Comparison of ENCODE assay signal across 24 mouse cellular contexts in genomic region chr3:20104318-20104717, GRCm38 (mm10). TPM values are rescaled to one million over a fixed set of nuclear protein-coding genes. Genes with fewer than 3 reads are reported as not detected.
DNase-seq lines count a peak whose midpoint lies in the region; ATAC-seq and TF ChIP-seq lines count a peak whose summit lies in the region.
"Had no signal": no experiment of that assay in that cellular context is flagged by ENCODE, and none has a peak within 500 bp of the region (broad histone marks: within the 10 kb centered on the region; RNA-seq: fewer than 3 reads in every experiment).

No protein-coding gene starts in this region.

- H3K9ac ChIP-seq in hindbrain, embryonic 12.5 days: no peak overlapping the region
- H3K9ac ChIP-seq: forebrain, embryonic 13.5 days; hindbrain, embryonic 13.5 days; kidney, embryonic 15.5 days; liver, embryonic 15.5 days; midbrain, embryonic 13.5 days; neural tube, embryonic 15.5 days had no signal

- no peak overlapping the region for H3K4me2 ChIP-seq in hindbrain, embryonic 12.5 days (replicated peaks)
- H3K4me2 ChIP-seq: forebrain, embryonic 13.5 days; hindbrain, embryonic 13.5 days; kidney, embryonic 15.5 days; liver, embryonic 15.5 days; midbrain, embryonic 13.5 days; neural tube, embryonic 15.5 days had no signal

- no peak for DNase-seq in spleen, adult 2 months (ENCODE audit: low read depth in 1 of 2, low spot score in 2 of 2)
- no peak for DNase-seq in spleen, postnatal 10 days (ENCODE audit: low spot score in 2 of 2)
- peak; percentile 37 for DNase-seq in T-cell, adult 2 months (ENCODE audit: low spot score)
- no peak for DNase-seq in right cerebral cortex, postnatal 4 days
- DNase-seq in ovary, postnatal 10 days (ENCODE audit: low spot score): no peak
- DNase-seq: adrenal gland, adult 2 months; cerebellum, adult 8-10 months; cerebellum, postnatal 25 days; gastrocnemius, postnatal 10 days; heart, postnatal 36 days; kidney, adult 11 months; kidney, postnatal 25 days; thymus, adult 18-20 months; thymus, postnatal 36 days had no signal

- TF ChIP-seq POLR2A in spleen, adult 2 months (IDR thresholded peaks at IDR 0.05; ENCODE audit: low read depth, low read length): no peak

- no peak overlapping the region; the same call in 1 of the 2 replicates for H3K4me3 ChIP-seq in spleen, adult 2 months (ENCODE audit: extremely low read depth, insufficient read depth, insufficient read length)
- no peak overlapping the region for H3K4me3 ChIP-seq in hindbrain, embryonic 12.5 days
- H3K4me3 ChIP-seq: forebrain, embryonic 13.5 days; heart, embryonic 10.5 days; hindbrain, embryonic 13.5 days; kidney, embryonic 15.5 days; liver, embryonic 15.5 days; megakaryocyte, embryonic 14.5 days; midbrain, embryonic 13.5 days; neural tube, embryonic 15.5 days had no signal

- H3K27ac ChIP-seq in spleen, adult 2 months (ENCODE audit: insufficient read depth, low read length): peak overlapping the region; percentile 48
- H3K27ac ChIP-seq in hindbrain, embryonic 12.5 days: no peak overlapping the region
- H3K27ac ChIP-seq: forebrain, embryonic 13.5 days; heart, embryonic 10.5 days; hindbrain, embryonic 13.5 days; kidney, embryonic 15.5 days; liver, embryonic 15.5 days; midbrain, embryonic 13.5 days; neural tube, embryonic 15.5 days had no signal

- no peak for TF ChIP-seq CTCF in spleen, adult 2 months (IDR thresholded peaks at IDR 0.05; ENCODE audit: extremely low read depth, insufficient read depth, insufficient read length, insufficient replicate concordance)

- H3K9me3 ChIP-seq in hindbrain, embryonic 12.5 days (replicated peaks): no peaks in the 10 kb centered on the region
- H3K9me3 ChIP-seq: forebrain, embryonic 13.5 days; heart, embryonic 10.5 days; hindbrain, embryonic 13.5 days; kidney, embryonic 15.5 days; liver, embryonic 15.5 days; megakaryocyte, embryonic 14.5 days; midbrain, embryonic 13.5 days; neural tube, embryonic 15.5 days had no signal

- H3K36me3 ChIP-seq in spleen, adult 2 months (ENCODE audit: control insufficient read depth, insufficient read depth, low read length): peaks cover 11% of the 10 kb centered on the region
- H3K36me3 ChIP-seq in hindbrain, embryonic 12.5 days: peaks cover 8% of the 10 kb centered on the region

- no peaks in the 10 kb centered on the region for H3K4me1 ChIP-seq in spleen, adult 2 months (ENCODE audit: control insufficient read depth, insufficient read depth, insufficient read length)
- no peaks in the 10 kb centered on the region for H3K4me1 ChIP-seq in hindbrain, embryonic 12.5 days
- H3K4me1 ChIP-seq: heart, embryonic 10.5 days; hindbrain, embryonic 13.5 days; kidney, embryonic 15.5 days; liver, embryonic 15.5 days; midbrain, embryonic 13.5 days; neural tube, embryonic 15.5 days had no signal

- no peaks in the 10 kb centered on the region for H3K27me3 ChIP-seq in spleen, adult 2 months (ENCODE audit: control insufficient read depth, insufficient read depth, low read length)
- H3K27me3 ChIP-seq in hindbrain, embryonic 12.5 days: no peaks in the 10 kb centered on the region
- H3K27me3 ChIP-seq: forebrain, embryonic 13.5 days; hindbrain, embryonic 13.5 days; kidney, embryonic 15.5 days; liver, embryonic 15.5 days; megakaryocyte, embryonic 14.5 days; midbrain, embryonic 13.5 days; neural tube, embryonic 15.5 days had no signal

- ATAC-seq in inflammation-experienced regulatory T-cells, adult 6 months: peak; percentile 53
- ATAC-seq in hindbrain, embryonic 12.5 days (ENCODE audit: low FRiP score): no peak
- ATAC-seq: forebrain, embryonic 13.5 days; midbrain, embryonic 13.5 days had no signal

- WGBS in spleen, adult 2 months: 63% methylated on average over 8 of the region's 8 CpGs
- WGBS in hindbrain, embryonic 12.5 days: 91% methylated on average over 8 of the region's 8 CpGs

RNA-seq across cellular contexts. Expression of gene Hltf, which starts 46.7 kb away (rescaled TPM):
- 3.9 and 4.1 TPM in 2 replicates for polyA plus RNA-seq in spleen, adult 2 months (2012; rRNA removed)
- 10 to 100 TPM; 62.5 to 86.2 (median 76.9) TPM for polyA plus RNA-seq in inflammation-experienced regulatory T-cells, adult 6 months (2017; shearing (Covaris generic))
- 22.4 and 24.4 TPM in 2 replicates for polyA plus RNA-seq in hindbrain, embryonic 12.5 days (2016; fragmentation: Nextera tagmentation; extraction: Ambion mirVana)

RNA-seq across cellular contexts. Expression of gene Gyg, which starts 50.8 kb away (rescaled TPM):
- polyA plus RNA-seq in spleen, adult 2 months (2012; rRNA removed): 11.0 and 12.1 TPM in 2 replicates
- 100 to 1,000 TPM in 2 of 3 experiments, 10 to 100 TPM in 1; 92.6 to 129 (median 107) TPM for polyA plus RNA-seq in inflammation-experienced regulatory T-cells, adult 6 months (2017; shearing (Covaris generic))
- polyA plus RNA-seq in hindbrain, embryonic 12.5 days (2016; fragmentation: Nextera tagmentation; extraction: Ambion mirVana): 26.4 and 27.7 TPM in 2 replicates
